Mouse (Mus musculus): ENCODE data around the gene Idh1.

DNA sequence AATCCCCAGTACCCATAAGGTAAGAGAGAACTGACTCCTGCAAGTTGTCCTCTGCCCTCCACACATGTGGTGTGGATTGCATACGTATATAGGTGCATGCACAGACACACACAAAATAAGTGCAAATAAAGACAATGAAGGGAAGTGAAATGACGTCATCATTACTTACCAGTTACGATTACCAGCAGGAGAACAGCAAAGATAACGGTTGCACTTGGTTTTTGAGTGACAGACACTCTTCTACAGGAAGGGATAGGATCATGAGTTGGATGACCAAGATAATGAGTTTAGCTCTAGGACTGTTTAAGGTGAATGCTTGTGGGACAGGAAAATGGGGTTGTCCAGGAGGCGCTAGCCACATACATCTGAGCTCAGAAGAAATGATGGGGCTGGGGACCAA, 4.8 kb downstream of the Idh1 start:
- TF ChIP-seq CTCF (IDR thresholded peaks at IDR 0.05; ENCODE audit: control insufficient read depth, insufficient read depth, insufficient replicate concordance, low read depth, low read length) (no peak), POLR2A (IDR thresholded peaks at IDR 0.05; ENCODE audit: control insufficient read depth, low read depth, low read length) (no peak)
